Mouse (Mus musculus) large intestine, adult 2 months (tissue): ENCODE data around the gene Trim38. TPM values are rescaled to one million over a fixed set of nuclear protein-coding genes. Genes with fewer than 3 reads are reported as not detected.

Experiments used
- DNase-seq: peaks from one replicate; pipeline ENCODE4 v3.0.0-alpha.2; 2012; ENCODE audit warnings: low read depth, low spot score
- WGBS: fragments of 180-500 bp; shearing (Covaris S2); methylation state at CpG from one replicate; pipeline ENCODE4 v1.1.7; 2018; 5-methylcytosine and 5-hydroxymethylcytosine counted together
- polyA plus RNA-seq: library from polyadenylated mRNA; depleted of rRNA; stranded (reverse); fragments of >200 nt; gene quantifications from 2 replicates; pipeline ENCODE4 v1.2.3, GENCODE M21; 2012; rRNA removed

Gene Trim38
- polyA plus RNA-seq, 1 experiment = 0.71 TPM

DNA sequence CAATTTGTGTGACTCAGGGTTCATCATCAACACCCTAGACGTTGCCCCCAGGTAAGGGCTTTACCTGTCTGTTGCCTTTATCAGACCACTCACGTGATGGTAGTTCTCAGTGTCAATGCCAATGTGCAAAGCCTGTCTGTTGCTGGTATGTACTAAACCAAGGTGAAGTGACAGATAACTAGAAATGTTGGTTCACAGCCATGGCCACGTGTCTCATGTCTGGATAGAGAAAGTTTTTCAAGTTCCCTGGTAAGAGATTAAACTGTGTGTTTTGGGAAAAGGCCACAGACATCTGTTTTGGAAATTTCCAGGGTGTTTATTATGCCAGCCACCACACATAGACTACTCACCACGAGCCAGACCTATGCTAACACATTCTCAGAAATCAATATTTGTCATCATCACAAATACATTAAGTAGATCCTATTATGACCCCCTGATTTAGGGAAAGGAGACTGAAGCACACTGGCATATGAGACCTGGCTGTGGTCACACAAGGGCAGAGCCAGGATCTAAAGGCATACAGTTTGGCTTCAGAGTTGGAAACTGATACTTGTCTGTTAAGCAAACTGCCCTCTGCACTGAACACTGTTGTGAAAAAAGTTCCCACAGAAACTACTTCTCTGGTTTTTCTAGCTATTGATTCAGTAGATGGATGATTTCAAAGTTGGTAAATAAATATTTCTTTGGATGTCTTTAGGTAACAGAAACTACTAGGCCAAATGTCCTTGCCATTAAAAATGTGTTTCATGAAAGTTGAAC is 50.6 kb downstream of the Trim38 start:
- DNase-seq = no peak
- 64% methylated on average over 4 of the region's 4 CpGs for WGBS

DNA sequence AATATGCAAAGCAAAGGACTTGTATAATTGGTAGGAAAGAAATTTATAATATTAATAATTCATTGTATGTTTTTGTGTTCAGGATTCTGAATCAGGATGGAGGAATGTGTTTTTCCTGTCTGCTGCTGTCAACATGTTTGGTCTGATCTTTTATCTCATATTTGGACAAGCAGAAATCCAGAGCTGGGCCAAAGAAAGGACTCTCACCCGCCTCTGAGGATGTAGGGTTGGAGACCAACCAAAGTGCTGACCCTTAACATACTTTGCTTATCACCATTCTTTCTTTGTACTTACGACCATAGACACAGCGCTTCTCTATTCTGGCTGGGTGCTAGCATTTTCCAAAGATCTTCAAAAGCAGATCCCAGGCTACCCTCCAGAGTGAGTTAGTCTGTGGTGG is 52.5 kb downstream of the Trim38 start:
- DNase-seq = no peak
- 75% methylated on average over 3 of the region's 3 CpGs for WGBS

DNA sequence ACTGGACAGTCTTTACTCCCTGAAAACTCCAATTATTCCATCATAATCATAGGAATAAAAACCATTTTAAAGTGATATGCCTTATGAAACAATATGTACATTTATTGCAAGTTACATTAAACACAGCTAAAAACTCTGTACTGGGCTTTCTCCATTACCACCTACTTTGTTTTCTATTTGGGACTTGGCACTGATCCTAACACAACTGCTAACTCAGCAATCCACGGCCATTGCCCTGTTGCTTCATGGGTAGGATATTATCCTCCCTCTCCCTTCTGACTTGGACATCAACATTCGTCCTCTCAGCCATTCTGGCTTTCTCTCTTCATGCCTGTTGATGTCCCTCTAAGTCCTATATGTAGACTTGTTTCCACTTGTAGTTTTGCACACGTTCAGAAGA is 56.9 kb downstream of the Trim38 start:
- no peak for DNase-seq
- WGBS = 60% methylated on average over 3 of the region's 3 CpGs

DNA sequence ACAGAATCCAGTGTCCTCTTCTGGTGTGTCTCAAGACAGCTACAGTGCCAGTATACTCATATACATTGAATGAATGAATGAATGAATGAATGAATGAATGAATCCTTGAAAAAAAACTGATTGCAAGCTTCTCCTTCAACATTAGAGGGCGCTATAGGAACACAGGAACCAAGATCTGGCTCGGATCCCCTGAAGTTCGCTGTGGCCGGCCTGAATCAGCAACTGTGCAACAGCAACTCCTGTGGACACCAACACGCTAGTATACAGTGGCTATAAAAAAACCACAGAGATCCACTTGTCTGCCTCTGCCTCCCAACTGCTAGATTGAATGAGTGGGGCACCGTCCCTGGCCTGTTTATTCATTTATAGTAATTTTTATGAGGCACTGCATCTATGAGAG is 63.3 kb downstream of the Trim38 start:
- WGBS = 9% methylated on average over 6 of the region's 6 CpGs
- DNase-seq = no peak

DNA sequence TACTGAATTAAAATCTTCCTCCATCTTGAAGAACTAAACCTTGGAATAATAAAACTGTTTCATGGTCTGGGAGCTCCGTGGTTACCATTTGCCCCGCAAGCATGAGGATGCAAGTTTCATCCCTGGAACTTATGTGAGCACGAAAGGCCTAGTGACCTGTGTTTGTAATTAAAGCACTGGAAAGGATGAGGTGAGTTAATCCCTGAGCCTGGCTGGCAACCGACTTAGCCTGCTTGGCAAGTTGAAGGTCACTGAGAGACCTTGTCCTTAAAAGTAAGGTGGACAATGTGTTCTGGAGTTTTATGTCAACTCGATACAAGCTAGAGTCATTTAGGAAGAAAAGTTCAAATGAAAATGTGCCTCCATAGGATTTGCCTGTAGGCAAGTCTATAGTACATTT is 65.1 kb downstream of the Trim38 start:
- DNase-seq = no peak
- 90% methylated on average over 5 of the region's 5 CpGs for WGBS

DNA sequence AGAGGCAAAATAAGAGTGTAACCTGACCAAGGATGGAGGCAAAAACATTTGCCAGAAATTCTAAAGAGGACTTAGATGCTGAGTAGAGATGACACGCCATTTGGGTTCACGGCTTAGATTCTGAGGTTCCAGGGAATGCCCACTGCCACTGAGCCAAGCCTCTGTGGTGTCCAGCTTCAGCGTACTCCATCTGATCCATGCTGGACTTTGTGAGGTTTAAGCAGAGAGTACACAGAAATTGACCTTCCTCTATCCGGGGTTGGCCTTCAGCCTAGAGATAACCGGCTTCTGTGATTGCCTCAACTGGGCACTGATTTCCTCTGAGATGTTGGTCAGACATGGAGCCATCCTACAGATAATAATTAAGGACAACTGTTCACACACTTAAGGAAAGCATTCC is 66.9 kb downstream of the Trim38 start:
- DNase-seq = no peak
- 89% methylated on average over 5 of the region's 5 CpGs for WGBS

DNA sequence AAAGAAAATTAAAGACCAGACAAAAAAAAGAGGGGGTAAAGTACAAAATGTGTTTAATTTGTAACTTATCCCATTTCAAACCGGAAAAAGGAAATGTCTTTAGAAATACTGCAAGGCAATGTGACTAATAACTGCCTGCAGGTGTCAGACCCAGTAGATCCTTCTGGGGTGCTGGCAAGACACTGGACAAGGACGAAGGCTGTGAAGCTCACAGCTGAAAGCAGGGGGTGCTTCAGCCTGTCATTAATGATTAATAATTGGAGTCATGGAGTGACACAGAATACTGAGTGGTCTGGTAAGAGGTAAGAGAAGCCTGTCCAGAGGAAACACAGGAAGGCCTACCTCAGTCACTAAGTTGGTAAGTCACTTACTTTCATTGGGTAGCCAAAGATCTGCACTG is 69.6 kb downstream of the Trim38 start, which contains the start of gene Slc17a3:
Gene Slc17a3, plus strand, starts transcription at position 127 of the 400 bp plus-strand sequence.
- DNase-seq = no peak
- 36% methylated on average over 2 of the region's 2 CpGs for whole genome bisulfite sequencing

Other genes starting within 250 kb of the Trim38 start
- gene Hist1h4h, start 238.9 kb upstream of the Trim38 start, polyA plus RNA-seq = 27.9 and 42.9 TPM in 2 replicates
- 64.4 and 250 TPM in 2 replicates for gene Hist1h2af, start 236.0 kb upstream of the Trim38 start, polyA plus RNA-seq
- 30.9 and 39.2 TPM in 2 replicates for gene Hist1h3g, start 234.5 kb upstream of the Trim38 start, polyA plus RNA-seq
- 5.2 and 6.8 TPM in 2 replicates for gene Hist1h2bh, start 226.5 kb upstream of the Trim38 start, polyA plus RNA-seq
- gene Hist1h3f, start 225.9 kb upstream of the Trim38 start, polyA plus RNA-seq = 5.9 and 7.1 TPM in 2 replicates
- gene Hist1h4f, start 218.3 kb upstream of the Trim38 start, polyA plus RNA-seq = 27.0 and 31.0 TPM in 2 replicates
- gene Hist1h1d, start 216.7 kb upstream of the Trim38 start, polyA plus RNA-seq = 0.40 and 0.43 TPM in 2 replicates
- 29.4 and 30.0 TPM in 2 replicates for gene Hist1h3e, start 207.5 kb upstream of the Trim38 start, polyA plus RNA-seq
- 8.9 and 10.5 TPM in 2 replicates for gene Hist1h2ae, start 198.7 kb upstream of the Trim38 start, polyA plus RNA-seq
- gene Hist1h2bg, start 198.5 kb upstream of the Trim38 start, polyA plus RNA-seq = 29.0 and 42.0 TPM in 2 replicates
- 9.1 and 18.1 TPM in 2 replicates for gene Hist1h2bf, start 195.7 kb upstream of the Trim38 start, polyA plus RNA-seq
- 3.6 and 7.5 TPM in 2 replicates for gene Hist1h2ad, start 195.5 kb upstream of the Trim38 start, polyA plus RNA-seq
- 9.5 and 13.9 TPM in 2 replicates for gene Hist1h3d, start 194.2 kb upstream of the Trim38 start, polyA plus RNA-seq
- 13.6 and 13.7 TPM in 2 replicates for gene Hist1h4d, start 188.3 kb upstream of the Trim38 start, polyA plus RNA-seq
- gene Hist1h2be, start 148.8 kb upstream of the Trim38 start, polyA plus RNA-seq = 1.9 and 2.5 TPM in 2 replicates
- 2.7 and 3.1 TPM in 2 replicates for gene Hist1h1e, start 147.4 kb upstream of the Trim38 start, polyA plus RNA-seq
- gene Hist1h2ac, start 86.0 kb upstream of the Trim38 start, polyA plus RNA-seq = 1.2 TPM in 2 replicates
- gene Hist1h2bc, start 85.7 kb upstream of the Trim38 start, polyA plus RNA-seq = 279 and 296 TPM in 2 replicates
- not detected in 2 replicates for gene Hist1h1t, start 74.1 kb upstream of the Trim38 start, polyA plus RNA-seq
- gene Hist1h4c, start 71.5 kb upstream of the Trim38 start, polyA plus RNA-seq = 16.9 and 21.6 TPM in 2 replicates
- 6.3 and 7.7 TPM in 2 replicates for gene Hfe, start 59.1 kb upstream of the Trim38 start, polyA plus RNA-seq
- 50.3 and 59.2 TPM in 2 replicates for gene Hist1h1c, start 31.1 kb upstream of the Trim38 start, polyA plus RNA-seq
- gene Hist1h3c, start 24.3 kb upstream of the Trim38 start, polyA plus RNA-seq = 19.7 and 24.7 TPM in 2 replicates
- 13.5 and 18.0 TPM in 2 replicates for gene Hist1h2bb, start 23.2 kb upstream of the Trim38 start, polyA plus RNA-seq
- gene Hist1h2ab, start 18.8 kb upstream of the Trim38 start, polyA plus RNA-seq = 17.4 and 19.2 TPM in 2 replicates
- gene Hist1h3b, start 17.6 kb upstream of the Trim38 start, polyA plus RNA-seq = 22.1 and 33.6 TPM in 2 replicates
- 18.1 and 21.3 TPM in 2 replicates for gene Hist1h4b, start 12.9 kb upstream of the Trim38 start, polyA plus RNA-seq
- 13.1 and 21.1 TPM in 2 replicates for gene Hist1h4a, start 8.7 kb upstream of the Trim38 start, polyA plus RNA-seq
- gene Hist1h3a, start 7.5 kb upstream of the Trim38 start, polyA plus RNA-seq = 16.1 and 17.5 TPM in 2 replicates
- 1.3 and 1.4 TPM in 2 replicates for gene Hist1h1a, start 6.2 kb upstream of the Trim38 start, polyA plus RNA-seq
- 0.07 TPM in 1 of 2 replicates, not detected in the other for gene Slc17a2, start 37.1 kb downstream of the Trim38 start, polyA plus RNA-seq
- not detected in 2 replicates for gene Slc17a3, start 69.5 kb downstream of the Trim38 start, polyA plus RNA-seq
- not detected in 2 replicates for gene Slc17a1, start 97.8 kb downstream of the Trim38 start, polyA plus RNA-seq
- gene Slc17a4, start 145.1 kb downstream of the Trim38 start, polyA plus RNA-seq = 29.5 and 45.4 TPM in 2 replicates
- gene Hist1h2ba, start 164.2 kb downstream of the Trim38 start, polyA plus RNA-seq = not detected in 2 replicates
- not detected in 2 replicates for gene Hist1h2aa, start 164.5 kb downstream of the Trim38 start, polyA plus RNA-seq
- 3.7 and 5.5 TPM in 2 replicates for gene Scgn, start 221.3 kb downstream of the Trim38 start, polyA plus RNA-seq